Mouse (Mus musculus): ENCODE data around the gene Gm21992.

Gm21992 gene

DNA sequence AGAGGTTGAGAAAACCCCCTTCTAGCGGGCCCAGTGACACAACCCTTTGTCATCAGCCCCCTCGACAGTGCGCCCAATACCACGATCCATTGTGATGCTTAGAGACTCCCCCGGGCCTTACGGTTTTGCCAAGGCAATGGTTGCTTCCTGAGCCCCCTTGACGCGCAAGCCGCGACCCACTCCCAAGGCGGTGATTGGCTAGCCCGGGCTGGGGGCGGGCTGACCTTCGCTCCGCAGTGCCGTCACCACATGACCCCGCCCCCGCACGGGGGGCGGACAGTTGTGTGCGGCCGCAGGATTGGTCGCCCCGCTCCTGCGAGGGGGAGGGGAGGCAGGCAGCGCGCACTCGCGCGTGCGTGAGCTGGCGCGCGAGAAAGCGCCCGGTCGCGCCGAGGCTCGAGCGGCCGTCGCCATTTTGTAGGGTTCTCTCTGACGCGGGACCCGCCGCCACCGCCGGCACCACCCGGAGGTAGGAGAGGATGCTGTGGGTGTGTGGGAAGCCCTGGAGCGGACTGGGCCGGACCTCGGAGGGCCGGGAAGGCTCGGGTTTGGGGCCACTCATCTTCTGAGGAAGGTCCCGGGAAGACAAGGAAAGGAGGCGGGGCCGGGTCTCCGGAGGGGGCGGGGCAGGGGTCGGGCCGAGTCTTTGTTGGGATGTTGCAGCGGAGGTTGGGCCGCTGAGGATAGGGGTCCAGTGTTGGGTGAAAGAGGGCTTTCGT is 55.1 kb downstream of the Gm21992 start, which contains the start of gene Rbm4b:
Gene Rbm4b, plus strand, starts transcription at position 305 of the 719 bp plus-strand sequence.
- Histone ChIP-seq H3K36me3 (ENCODE audit: insufficient read depth, low read length) (peaks cover 50% of the 10 kb centered on the region), H3K27me3 (ENCODE audit: insufficient read depth, low read length) (no peaks in the 10 kb centered on the region), H3K4me3 (replicated peaks; ENCODE audit: low read length) (peak within 1 kb of the TSS; percentile 83), H3K4me1 (replicated peaks; ENCODE audit: low read depth, low read length) (peaks cover 49% of the 10 kb centered on the region), H3K9me3 (ENCODE audit: low read length) (no peaks in the 10 kb centered on the region)
- TF ChIP-seq CTCF (conservative IDR thresholded peaks at IDR 0.05; ENCODE audit: low read length): no peak
- no peak for TF ChIP-seq POU5F1 (IDR thresholded peaks at IDR 0.05; ENCODE audit: borderline replicate concordance, low read length)
- no peak for TF ChIP-seq NANOG (IDR thresholded peaks at IDR 0.05; ENCODE audit: borderline replicate concordance, low read length)

GRCm38 (mm10) chr19:4755565-4756192 is 55.7 kb downstream of the Gm21992 start:
- Histone ChIP-seq H3K9me3 (ENCODE audit: low read length) (no peaks in the 10 kb centered on the region), H3K4me1 (replicated peaks; ENCODE audit: low read depth, low read length) (peaks cover 42% of the 10 kb centered on the region), H3K27me3 (ENCODE audit: insufficient read depth, low read length) (no peaks in the 10 kb centered on the region), H3K36me3 (ENCODE audit: insufficient read depth, low read length) (peaks cover 50% of the 10 kb centered on the region), H3K4me3 (replicated peaks; ENCODE audit: low read length) (peak overlapping the region; percentile 83)
- TF ChIP-seq POU5F1 (IDR thresholded peaks at IDR 0.05; ENCODE audit: borderline replicate concordance, low read length) (no peak), CTCF (conservative IDR thresholded peaks at IDR 0.05; ENCODE audit: low read length) (peak; percentile 69)

DNA sequence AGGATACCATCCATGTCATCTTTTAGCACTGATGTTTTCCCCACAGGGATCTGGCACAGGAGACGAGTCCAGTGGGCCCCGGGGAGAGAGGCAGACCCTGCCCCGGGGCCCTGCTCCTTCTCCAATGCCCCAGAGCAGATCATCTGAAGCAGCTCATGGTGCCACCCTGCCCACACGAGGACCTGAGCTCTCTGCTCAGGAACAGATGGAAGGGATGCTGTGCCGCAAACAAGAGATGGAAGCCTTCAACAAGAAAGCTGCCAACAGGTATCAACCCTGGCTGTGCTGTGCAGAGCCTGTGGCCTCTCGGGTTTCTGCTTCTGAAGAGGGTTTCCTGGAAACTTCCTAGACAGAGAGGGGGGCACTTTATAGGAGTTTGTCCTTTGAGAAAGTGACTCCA is 61.4 kb downstream of the Gm21992 start:
- Histone ChIP-seq H3K27me3 (ENCODE audit: insufficient read depth, low read length) (no peaks in the 10 kb centered on the region), H3K9me3 (ENCODE audit: low read length) (no peaks in the 10 kb centered on the region), H3K4me3 (replicated peaks; ENCODE audit: low read length) (no peak overlapping the region), H3K4me1 (replicated peaks; ENCODE audit: low read depth, low read length) (peaks cover 7% of the 10 kb centered on the region), H3K36me3 (ENCODE audit: insufficient read depth, low read length) (peaks cover 77% of the 10 kb centered on the region)
- TF ChIP-seq NANOG (IDR thresholded peaks at IDR 0.05; ENCODE audit: borderline replicate concordance, low read length) (no peak), POU5F1 (IDR thresholded peaks at IDR 0.05; ENCODE audit: borderline replicate concordance, low read length) (no peak), CTCF (conservative IDR thresholded peaks at IDR 0.05; ENCODE audit: low read length) (no peak)

DNA sequence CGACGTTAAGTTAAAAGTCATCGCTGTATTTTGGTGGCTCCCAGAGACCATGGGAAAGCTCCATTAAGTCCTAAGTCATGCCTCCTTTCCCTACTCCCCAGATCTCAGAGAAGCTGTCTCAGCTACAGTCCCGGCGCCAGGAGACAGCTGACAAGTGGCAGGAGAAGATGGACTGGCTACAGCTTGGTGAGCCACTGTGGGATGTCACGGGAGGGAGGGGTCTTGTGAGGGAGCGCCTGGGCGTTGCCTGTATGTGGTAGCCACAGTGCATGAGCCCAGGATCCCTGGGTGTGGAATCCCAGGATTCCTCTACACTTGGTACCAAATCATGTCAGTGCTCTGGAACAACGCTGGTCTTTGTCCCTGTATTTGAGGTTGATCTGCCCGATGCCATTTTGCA is 62.9 kb downstream of the Gm21992 start:
- TF ChIP-seq NANOG (IDR thresholded peaks at IDR 0.05; ENCODE audit: borderline replicate concordance, low read length) (no peak), POU5F1 (IDR thresholded peaks at IDR 0.05; ENCODE audit: borderline replicate concordance, low read length) (no peak), CTCF (conservative IDR thresholded peaks at IDR 0.05; ENCODE audit: low read length) (no peak)
- H3K36me3 ChIP-seq (ENCODE audit: insufficient read depth, low read length): peaks cover 87% of the 10 kb centered on the region
- no peak overlapping the region for H3K4me3 ChIP-seq (replicated peaks; ENCODE audit: low read length)
- no peaks in the 10 kb centered on the region for H3K27me3 ChIP-seq (ENCODE audit: insufficient read depth, low read length)
- H3K9me3 ChIP-seq (ENCODE audit: low read length): no peaks in the 10 kb centered on the region
- H3K4me1 ChIP-seq (replicated peaks; ENCODE audit: low read depth, low read length): peaks cover 7% of the 10 kb centered on the region

- H3K9me3 ChIP-seq (ENCODE audit: low read length): no peaks in the 10 kb centered on the region
- H3K27me3 ChIP-seq (ENCODE audit: insufficient read depth, low read length): no peaks in the 10 kb centered on the region
- TF ChIP-seq CTCF (conservative IDR thresholded peaks at IDR 0.05; ENCODE audit: low read length) (no peak), NANOG (IDR thresholded peaks at IDR 0.05; ENCODE audit: borderline replicate concordance, low read length) (no peak), POU5F1 (IDR thresholded peaks at IDR 0.05; ENCODE audit: borderline replicate concordance, low read length) (no peak)
- no peak overlapping the region for H3K4me3 ChIP-seq (replicated peaks; ENCODE audit: low read length)
- peaks cover 87% of the 10 kb centered on the region for H3K36me3 ChIP-seq (ENCODE audit: insufficient read depth, low read length)
- H3K4me1 ChIP-seq (replicated peaks; ENCODE audit: low read depth, low read length): peaks cover 7% of the 10 kb centered on the region
Observed at GRCm38 (mm10) chr19:4747631-4748312, 63.6 kb downstream of the Gm21992 start.

GRCm38 (mm10) chr19:4746611-4747010 is 64.8 kb downstream of the Gm21992 start:
- TF ChIP-seq POU5F1 (IDR thresholded peaks at IDR 0.05; ENCODE audit: borderline replicate concordance, low read length) (no peak), NANOG (IDR thresholded peaks at IDR 0.05; ENCODE audit: borderline replicate concordance, low read length) (no peak), CTCF (conservative IDR thresholded peaks at IDR 0.05; ENCODE audit: low read length) (no peak)
- Histone ChIP-seq H3K4me1 (replicated peaks; ENCODE audit: low read depth, low read length) (peaks cover 7% of the 10 kb centered on the region), H3K9me3 (ENCODE audit: low read length) (no peaks in the 10 kb centered on the region), H3K4me3 (replicated peaks; ENCODE audit: low read length) (no peak overlapping the region), H3K36me3 (ENCODE audit: insufficient read depth, low read length) (peaks cover 87% of the 10 kb centered on the region), H3K27me3 (ENCODE audit: insufficient read depth, low read length) (no peaks in the 10 kb centered on the region)

DNA sequence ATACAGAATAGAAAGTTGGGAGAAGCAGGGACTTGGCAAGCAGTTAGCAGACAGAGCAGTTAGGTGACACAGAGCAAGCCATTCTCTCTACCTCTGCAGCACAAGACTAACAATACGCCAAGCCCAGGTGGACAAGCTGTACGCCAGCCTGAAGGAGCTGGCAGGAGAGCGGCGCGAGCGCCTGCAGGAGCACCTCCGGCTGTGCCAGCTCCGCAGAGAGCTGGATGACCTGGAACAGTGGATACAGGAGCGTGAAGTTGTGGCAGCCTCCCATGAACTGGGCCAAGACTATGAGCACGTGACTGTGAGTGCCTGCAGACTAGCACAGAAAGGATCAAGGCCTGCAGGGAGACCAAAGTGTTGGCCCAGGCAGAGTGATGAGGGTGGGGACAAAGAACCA is 65.7 kb downstream of the Gm21992 start:
- Histone ChIP-seq H3K27me3 (ENCODE audit: insufficient read depth, low read length) (no peaks in the 10 kb centered on the region), H3K36me3 (ENCODE audit: insufficient read depth, low read length) (peaks cover 87% of the 10 kb centered on the region), H3K9me3 (ENCODE audit: low read length) (no peaks in the 10 kb centered on the region), H3K4me1 (replicated peaks; ENCODE audit: low read depth, low read length) (peaks cover 7% of the 10 kb centered on the region), H3K4me3 (replicated peaks; ENCODE audit: low read length) (no peak overlapping the region)
- TF ChIP-seq POU5F1 (IDR thresholded peaks at IDR 0.05; ENCODE audit: borderline replicate concordance, low read length) (no peak), NANOG (IDR thresholded peaks at IDR 0.05; ENCODE audit: borderline replicate concordance, low read length) (no peak), CTCF (conservative IDR thresholded peaks at IDR 0.05; ENCODE audit: low read length) (no peak)

DNA sequence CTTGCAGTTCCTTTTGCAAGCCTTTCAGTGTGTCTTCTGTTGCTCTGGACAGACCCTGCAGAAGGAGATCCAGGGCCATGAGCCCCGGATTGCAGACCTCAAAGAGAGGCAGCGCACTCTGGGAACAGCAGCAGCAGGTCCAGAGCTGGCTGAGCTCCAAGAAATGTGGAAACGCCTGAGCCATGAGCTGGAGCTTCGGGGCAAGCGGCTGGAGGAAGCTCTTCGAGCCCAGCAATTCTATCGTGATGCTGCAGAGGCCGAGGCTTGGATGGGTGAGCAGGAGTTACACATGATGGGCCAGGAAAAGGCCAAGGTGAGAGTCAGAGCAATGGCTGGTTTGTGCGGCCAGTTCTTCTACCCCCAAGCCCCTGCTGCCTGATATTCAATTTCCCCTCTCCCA is 66.4 kb downstream of the Gm21992 start:
- Histone ChIP-seq H3K4me3 (replicated peaks; ENCODE audit: low read length) (no peak overlapping the region), H3K4me1 (replicated peaks; ENCODE audit: low read depth, low read length) (peaks cover 7% of the 10 kb centered on the region), H3K9me3 (ENCODE audit: low read length) (no peaks in the 10 kb centered on the region), H3K36me3 (ENCODE audit: insufficient read depth, low read length) (peaks cover 87% of the 10 kb centered on the region), H3K27me3 (ENCODE audit: insufficient read depth, low read length) (0 out of 2 replicates have a peak, but pooled peaks cover 2% of the 10 kb centered on the region)
- no peak for TF ChIP-seq POU5F1 (IDR thresholded peaks at IDR 0.05; ENCODE audit: borderline replicate concordance, low read length)
